Mouse (Mus musculus) heart, postnatal 14 days (tissue): ENCODE measurements around the gene Usp13. TPM values are rescaled to one million over a fixed set of nuclear protein-coding genes. Genes with fewer than 3 reads are reported as not detected.

Source experiments
- DNase-seq, 2 experiments: peaks; one replicate each; pipeline ENCODE4 v3.0.0; 2021 to 2022
- intact Hi-C: fragments of 180-260 bp; cut with DNase I; formaldehyde crosslinking; loops from one replicate; pipeline ENCODE4 v1.15.1; 2025
- long read RNA-seq, 2 experiments: library from polyadenylated mRNA; stranded (forward); transcript quantifications; one replicate each; pipeline ENCODE4 v2.0.0; 2021
- total RNA-seq, 2 experiments: library from RNA; stranded (reverse); gene quantifications; 2 replicates each; pipeline ENCODE4 v1.2.3; 2021

Usp13 gene
- 100 to 1,000 TPM; 175 to 180 TPM for total RNA-seq
- long read RNA-seq, experiment 1, full-length matches to known transcripts = 177 of 223 reads
- long read RNA-seq, experiment 1, partial matches to known transcripts = 16 of 223 reads
- long read RNA-seq, experiment 1, other reads (novel, unspliced or antisense) = 30 of 223 reads
- long read RNA-seq, experiment 2, full-length matches to known transcripts = 159 of 193 reads
- long read RNA-seq, experiment 2, partial matches to known transcripts = 11 of 193 reads
- long read RNA-seq, experiment 2, other reads (novel, unspliced or antisense) = 23 of 193 reads

GRCm38 (mm10) chr3:32817357-32818326 lies at the start of gene Usp13:
Gene Usp13, plus strand, starts transcription at chr3:32817546.
- DNase-seq = peak; percentile 84 to 87
- intact Hi-C loops = loop anchor here (5.0 kb wide), 2 partner anchors 65 to 80 kb away; partner anchors contain the start of genes Mrpl47 and Ndufb5

- no peak for DNase-seq
- intact Hi-C loops = no loop called here
Measured at GRCm38 (mm10) chr3:32770781-32771180, 46.6 kb upstream of the Usp13 start.

GRCm38 (mm10) chr3:32817001-32817356 lies 367 bp upstream of the Usp13 start:
- intact Hi-C loops = loop anchor here (5.0 kb wide), 2 partner anchors 65 to 80 kb away; partner anchors contain the start of genes Mrpl47 and Ndufb5
- DNase-seq = no peak

GRCm38 (mm10) chr3:32818327-32818900 lies 1.1 kb downstream of the Usp13 start:
- intact Hi-C loops = loop anchor here (5.0 kb wide), 2 partner anchors 66 to 81 kb away; partner anchors contain the start of genes Mrpl47 and Ndufb5
- peak; percentile 24 to 47 for DNase-seq

GRCm38 (mm10) chr3:32822620-32823019 lies 5.3 kb downstream of the Usp13 start:
- intact Hi-C loops = no loop called here
- DNase-seq = peak; percentile 37 to 59

- intact Hi-C loops = no loop called here
- no peak for DNase-seq
Measured at GRCm38 (mm10) chr3:32824923-32825322, 7.6 kb downstream of the Usp13 start.

- DNase-seq = no peak
- intact Hi-C loops = no loop called here
Measured at GRCm38 (mm10) chr3:32825964-32826479, 8.7 kb downstream of the Usp13 start.

- DNase-seq = peak in 1 of 2 experiments; percentile 19
- intact Hi-C loops = no loop called here
Measured at GRCm38 (mm10) chr3:32826701-32827100, 9.4 kb downstream of the Usp13 start.

- intact Hi-C loops = no loop called here
- no peak for DNase-seq
Measured at GRCm38 (mm10) chr3:32833871-32834270, 16.5 kb downstream of the Usp13 start.

GRCm38 (mm10) chr3:32837847-32838246 lies 20.5 kb downstream of the Usp13 start:
- no peak for DNase-seq
- intact Hi-C loops = no loop called here

- intact Hi-C loops = no loop called here
- DNase-seq = no peak
Measured at GRCm38 (mm10) chr3:32856362-32857107, 39.2 kb downstream of the Usp13 start.

GRCm38 (mm10) chr3:32871081-32871480 lies 53.7 kb downstream of the Usp13 start:
- intact Hi-C loops = no loop called here
- peak in 1 of 2 experiments; percentile 9 for DNase-seq

GRCm38 (mm10) chr3:32886386-32886785 lies 69.0 kb downstream of the Usp13 start:
- DNase-seq = no peak
- intact Hi-C loops = loop anchor here (10.0 kb wide), 1 partner anchor 152 kb away; the partner anchor contains the start of genes Mrpl47 and Ndufb5

GRCm38 (mm10) chr3:32888886-32889285 lies 71.5 kb downstream of the Usp13 start:
- intact Hi-C loops = loop anchor here (10.0 kb wide), 1 partner anchor 154 kb away; the partner anchor contains the start of genes Mrpl47 and Ndufb5

GRCm38 (mm10) chr3:32890174-32890573 lies 72.8 kb downstream of the Usp13 start:
- intact Hi-C loops = no loop called here
- DNase-seq = no peak

More at GRCm38 (mm10) chr3:32888886-32889285, 71.5 kb downstream of the Usp13 start:
- DNase-seq = no peak

GRCm38 (mm10) chr3:32903462-32903861 lies 86.1 kb downstream of the Usp13 start:
- intact Hi-C loops = no loop called here
- DNase-seq = no peak

GRCm38 (mm10) chr3:32904599-32904998 lies 87.3 kb downstream of the Usp13 start:
- intact Hi-C loops = no loop called here
- no peak for DNase-seq

- DNase-seq = no peak
- intact Hi-C loops = no loop called here
Measured at GRCm38 (mm10) chr3:32905850-32906779, 88.8 kb downstream of the Usp13 start.
